Mouse (Mus musculus): Measurements from ENCODE around the gene Gga3.

Gene Gga3

DNA sequence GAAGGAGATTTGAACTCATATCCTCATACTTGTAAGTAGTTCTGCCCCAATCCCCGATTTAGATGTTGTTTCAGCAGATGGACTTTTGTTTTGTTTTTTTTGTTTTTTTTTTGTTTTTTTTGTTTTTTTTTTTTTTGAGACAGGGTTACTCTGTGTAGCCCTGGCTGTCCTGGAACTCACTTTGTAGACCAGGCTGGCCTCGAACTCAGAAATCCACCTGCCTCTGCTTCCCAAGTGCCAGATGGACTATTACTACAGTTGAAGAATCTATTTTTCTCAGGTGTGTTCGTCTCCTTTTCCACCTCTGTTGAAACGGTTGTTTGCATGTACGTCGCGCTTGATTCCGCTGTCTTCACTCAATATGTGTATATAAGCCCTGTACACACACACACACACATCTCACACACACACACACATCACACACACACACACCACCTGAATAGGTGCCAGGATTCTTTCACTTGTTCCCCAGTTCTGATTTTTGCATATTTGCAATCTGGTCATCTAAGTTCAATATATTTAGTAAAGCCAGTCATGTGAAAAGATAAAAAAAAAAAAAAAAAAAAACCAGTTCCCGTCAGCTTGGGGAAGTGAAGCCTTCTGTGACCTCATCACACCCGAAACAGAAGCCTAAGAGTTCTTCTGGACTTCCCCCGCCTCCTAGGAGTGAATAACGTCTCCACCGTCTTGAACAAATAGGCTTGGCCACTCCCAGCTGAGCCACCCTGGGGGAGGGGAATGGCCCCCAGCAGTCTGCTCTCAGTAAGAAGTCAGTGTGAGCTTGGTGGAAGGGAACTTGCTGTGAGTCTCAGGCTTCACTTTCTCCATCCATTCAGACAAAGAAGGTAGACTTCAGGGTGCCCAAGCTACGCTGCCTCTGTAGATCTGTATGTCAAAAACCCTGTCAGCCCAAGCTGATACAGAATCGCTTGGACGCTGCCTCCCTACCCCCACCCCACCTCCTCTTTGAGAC is 27.0 kb upstream of the Gga3 start:
- no peak for DNase-seq (ENCODE audit: low read depth, low spot score)

DNA sequence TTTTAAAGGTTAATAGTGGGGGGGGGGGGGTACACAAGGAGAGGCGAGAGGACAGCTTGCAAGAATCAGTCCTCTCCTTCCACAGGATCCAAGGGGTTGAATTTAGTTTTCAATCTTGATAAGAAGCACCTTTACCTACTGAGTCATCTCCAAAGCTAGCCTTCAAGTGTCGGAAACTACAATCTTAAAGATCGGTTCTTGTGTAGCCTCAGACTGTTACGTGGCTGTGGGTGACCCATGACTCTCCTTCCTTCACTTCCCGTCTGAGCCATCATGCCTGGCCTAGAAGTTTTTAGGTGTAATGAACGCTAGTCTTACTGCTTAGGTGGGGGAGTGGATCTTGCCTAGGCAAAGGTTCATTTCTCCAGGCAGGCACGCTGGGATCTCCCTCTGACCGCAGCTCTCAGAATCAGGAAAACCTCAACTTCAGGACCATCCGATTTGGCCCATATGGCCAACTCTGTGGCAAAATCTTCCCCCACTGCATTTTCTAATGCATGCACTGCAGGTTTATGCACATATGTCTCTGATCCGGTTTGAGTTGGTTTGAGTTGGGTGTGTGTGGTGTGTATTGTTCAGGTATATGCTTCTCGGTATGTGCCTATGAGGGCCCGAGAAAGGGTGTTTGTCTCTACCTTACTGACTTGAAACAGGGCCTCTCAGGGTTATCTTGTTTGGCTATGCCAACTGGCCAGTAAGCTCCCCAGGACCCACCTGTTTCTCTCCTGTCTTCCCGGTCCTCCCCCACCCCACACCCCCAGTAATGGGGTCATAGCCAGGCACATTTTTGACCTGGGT is 26.1 kb upstream of the Gga3 start:
- DNase-seq (ENCODE audit: low read depth, low spot score): no peak

DNA sequence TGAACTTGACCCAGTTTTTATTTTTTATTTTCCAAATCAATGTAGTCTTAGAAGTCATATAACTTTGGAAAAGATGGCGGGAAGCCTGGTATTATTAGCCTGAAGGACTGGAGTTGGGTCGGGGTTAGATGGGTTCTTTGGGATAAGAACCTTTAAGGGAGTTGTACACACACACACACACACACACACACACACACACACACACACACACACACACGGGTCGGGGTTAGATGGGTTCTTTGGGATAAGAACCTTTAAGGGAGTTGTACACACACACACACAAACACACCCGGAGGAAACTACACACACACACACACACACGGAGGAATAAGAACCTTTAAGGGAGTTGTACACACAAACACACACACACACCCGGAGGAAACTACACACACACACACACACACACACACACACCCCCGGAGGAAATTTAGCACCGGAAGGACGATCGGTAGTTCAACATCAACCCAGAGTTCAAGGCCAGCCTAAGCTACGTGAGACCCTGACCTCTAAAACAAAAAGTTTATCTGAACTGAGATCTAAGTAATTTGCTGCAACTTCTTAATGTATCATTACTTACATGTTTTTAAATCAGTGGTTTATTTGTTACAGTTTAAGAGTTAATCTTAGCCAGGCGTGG is 24.7 kb upstream of the Gga3 start:
- no peak for DNase-seq (ENCODE audit: low read depth, low spot score)

DNA sequence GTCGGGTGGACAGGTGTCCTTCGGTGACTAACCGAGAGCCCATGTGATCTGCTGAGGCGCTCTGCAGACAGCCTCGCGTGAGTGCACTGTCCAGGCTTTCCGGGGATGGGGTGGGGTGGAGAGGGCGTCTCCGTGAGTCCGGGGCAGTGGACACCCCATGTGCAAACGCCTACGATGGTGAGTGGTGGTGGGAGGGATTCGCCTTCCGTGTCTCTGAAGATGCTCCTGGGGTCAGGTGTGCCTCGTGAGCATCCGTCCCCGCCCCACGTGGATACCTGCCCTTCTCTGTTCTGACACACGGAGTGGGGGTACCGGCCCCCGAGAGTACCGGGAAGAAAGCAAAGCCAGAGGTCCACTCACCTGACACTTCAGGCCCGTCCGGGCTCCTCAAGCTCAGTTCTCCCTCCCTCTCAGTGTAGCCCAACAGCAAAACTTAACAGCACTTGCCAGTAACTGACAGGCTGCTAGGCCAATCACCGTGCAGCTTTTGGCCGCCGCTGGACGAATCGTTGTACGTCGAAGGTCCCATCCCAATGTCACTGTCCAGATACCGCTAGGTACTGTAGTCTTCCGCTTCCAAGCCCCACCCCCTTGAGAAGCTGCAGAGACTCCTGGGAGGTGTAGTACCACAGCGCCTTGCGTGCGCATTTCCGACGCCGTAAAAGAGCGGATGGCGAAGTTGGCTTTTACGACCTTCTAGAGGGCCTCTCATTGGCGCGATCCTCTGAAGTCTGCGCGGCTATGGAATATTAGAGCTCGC is 24.0 kb upstream of the Gga3 start, which contains the start of gene Slc25a19:
Gene Slc25a19, minus strand, starts transcription at position 591 of the 760 bp plus-strand sequence.
- DNase-seq (ENCODE audit: low read depth, low spot score): peak; percentile 99

DNA sequence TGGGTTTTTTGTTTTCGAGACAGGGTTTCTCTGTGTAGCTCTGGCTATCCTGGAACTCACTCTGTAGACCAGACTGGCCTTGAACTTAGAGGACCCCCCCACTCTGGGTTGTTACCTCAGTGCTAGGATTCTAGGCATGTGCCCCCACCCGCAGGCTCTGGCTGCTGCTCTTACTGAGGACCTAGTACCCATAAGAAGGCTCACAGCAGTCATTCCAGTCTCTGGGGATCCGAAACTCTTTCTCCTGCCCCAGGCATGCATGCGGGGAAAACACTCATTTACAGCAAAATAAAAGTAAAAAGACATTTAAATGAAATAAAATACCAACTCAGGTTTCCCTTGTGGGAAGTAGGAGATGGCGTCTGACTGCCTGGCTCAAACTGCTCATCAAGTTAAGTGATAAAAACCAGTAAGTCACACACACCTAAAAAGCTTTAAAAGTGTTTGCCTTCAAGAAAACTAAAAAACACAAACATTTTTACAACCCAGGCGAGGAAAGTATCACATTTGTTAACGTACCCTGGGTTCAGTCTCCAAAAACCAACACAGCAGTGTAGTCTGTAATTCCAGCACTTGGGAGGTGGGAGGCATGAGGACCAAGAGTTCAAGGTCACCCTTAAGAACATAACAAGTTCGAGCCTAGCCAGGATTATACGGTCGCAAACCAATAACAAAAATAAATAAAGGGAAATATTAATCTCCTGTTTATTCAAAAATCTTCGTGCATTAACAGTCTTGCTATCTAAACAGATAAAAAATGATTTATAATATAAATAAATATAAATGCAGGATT is 23.2 kb upstream of the Gga3 start:
- DNase-seq (ENCODE audit: low read depth, low spot score): no peak

DNA sequence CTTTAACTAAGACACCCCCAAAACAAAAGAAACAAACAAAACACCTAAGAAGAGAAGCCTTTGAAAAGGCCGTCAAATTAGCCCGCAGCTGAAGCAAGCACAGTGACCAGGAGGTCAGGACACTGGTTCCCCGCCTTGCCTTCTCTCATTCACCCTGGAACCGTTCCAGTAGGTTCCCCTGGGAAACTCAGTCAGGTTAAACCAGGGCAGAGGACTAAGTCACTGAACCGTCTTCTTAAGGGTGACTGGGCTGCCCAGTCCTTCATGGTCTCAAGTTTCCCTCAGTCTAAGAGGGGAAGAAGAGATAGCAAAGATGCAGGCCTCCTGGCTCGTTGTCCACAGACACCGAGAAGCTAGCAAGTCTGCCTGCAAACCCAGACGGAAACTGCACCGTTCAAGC is 22.0 kb upstream of the Gga3 start:
- no peak for DNase-seq (ENCODE audit: low read depth, low spot score)

DNA sequence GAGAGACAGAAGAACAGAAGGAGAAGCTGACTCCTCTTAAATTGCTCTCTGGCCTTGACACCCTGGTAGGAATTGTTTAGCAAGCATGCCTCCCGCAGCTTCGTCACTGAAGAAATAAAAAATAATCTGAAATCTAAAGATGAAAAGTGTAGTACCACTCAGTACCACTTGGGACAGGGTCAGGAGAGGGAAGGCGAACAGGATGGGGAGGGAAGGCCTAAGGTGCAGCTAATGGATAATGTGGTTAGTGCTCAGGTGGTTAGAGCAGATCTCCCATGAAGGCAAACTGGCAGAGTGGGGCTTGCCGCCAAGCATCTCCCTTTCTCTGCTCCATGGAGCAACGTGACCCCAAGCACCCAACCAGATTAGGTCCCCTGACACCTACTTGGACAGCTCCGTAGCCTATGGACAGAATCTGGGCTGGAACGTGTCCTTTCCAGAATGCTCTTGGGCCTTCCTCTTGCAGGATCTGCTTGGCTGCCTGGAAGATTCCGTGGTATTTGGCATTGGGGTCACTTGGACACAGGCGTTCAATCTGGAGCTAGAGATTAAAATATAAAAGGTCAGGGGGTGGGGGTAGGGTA is 19.7 kb upstream of the Gga3 start:
- DNase-seq (ENCODE audit: low read depth, low spot score): peak; percentile 21

DNA sequence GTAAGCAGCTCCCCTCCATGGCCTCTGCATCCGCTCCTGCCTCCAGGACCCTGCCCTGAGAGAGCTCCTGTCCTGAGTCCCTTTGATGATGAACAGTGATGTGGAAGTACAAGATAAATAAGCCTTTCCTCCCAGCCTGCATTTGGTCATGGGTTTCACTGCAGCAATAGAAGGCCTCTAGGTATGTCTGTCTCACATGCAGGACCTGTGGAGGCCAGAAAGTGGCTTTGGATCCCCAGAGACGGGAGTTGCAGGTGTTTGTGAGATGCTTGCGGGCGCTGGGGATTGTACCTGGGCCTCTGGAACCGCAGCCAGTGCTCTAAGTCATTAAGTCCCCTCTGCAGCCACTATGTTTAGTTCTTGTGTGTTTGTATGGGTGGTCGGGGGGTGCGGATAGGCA is 16.1 kb upstream of the Gga3 start:
- DNase-seq (ENCODE audit: low read depth, low spot score): no peak

DNA sequence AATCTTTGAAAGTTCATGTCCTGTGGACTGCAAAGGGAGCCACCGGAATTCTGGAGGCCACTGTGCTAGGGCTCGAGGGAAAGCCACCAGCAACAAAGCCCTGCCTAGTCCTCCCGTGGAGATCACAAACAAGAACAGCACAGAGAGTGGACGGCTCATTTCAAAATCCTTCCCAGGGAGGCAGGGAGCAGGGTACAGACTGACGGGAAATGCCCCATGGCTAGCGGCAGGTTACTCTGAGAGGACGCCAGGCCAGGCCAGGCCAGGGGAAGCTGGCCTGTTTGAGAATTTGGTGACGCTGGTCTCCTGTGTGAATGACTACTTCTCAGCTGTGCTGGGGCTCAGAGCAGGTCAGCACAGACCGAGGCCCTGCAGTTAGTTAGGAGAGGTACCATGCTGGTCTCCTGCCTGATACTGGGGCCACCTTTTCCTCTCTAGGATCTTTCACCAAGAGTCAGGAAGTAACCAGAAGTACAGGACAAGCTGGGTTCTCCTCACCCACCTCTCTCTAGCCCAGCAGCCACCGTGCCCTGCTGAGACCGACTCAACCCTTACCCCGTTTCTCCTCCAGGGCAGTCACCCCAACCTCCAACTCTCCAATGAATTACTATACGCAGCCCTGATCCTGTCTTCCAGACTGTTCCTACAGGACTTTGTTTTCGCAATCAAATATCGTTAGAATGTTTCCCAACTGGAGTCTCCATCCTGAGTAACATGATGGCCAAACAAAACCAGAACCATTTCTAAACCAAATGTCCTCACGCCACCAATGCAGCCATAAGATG is 15.1 kb upstream of the Gga3 start:
- DNase-seq (ENCODE audit: low read depth, low spot score): no peak

DNA sequence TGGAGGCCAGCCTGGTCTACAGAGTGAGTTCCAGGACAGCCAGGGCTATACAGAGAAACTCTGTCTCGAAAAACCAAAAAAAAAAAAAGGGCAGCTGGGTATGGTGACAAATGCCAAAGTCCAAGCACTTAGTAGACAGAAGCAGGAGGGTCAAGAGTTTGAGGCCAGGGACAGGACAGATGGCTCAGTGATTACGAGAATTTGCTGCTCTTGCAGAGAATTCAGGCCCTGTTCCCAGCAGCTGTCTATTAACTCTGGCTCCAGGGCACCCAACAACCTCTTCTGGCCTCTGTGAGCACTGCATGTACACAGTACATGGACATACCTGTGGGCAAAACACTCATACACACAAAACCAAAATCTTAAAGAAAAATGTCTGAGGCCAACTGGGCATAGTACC is 14.2 kb upstream of the Gga3 start:
- DNase-seq (ENCODE audit: low read depth, low spot score): no peak

DNA sequence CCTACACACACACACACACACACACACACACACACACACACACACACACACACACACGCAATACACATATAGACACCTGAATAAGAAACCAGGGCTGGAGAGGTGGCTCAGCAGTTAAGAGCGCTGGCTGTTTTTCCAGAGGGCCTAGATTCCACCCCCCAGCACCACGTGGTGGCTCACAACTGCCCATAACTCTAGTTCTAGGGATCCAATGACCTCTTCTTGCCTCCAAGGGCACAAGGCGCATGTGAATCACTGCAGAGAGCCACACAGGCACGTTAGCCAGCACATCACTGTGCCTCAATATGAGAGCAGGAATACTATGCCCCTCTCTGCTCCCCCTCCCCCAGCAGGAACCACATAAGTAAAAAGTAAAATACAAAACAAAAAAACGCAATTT is 13.0 kb upstream of the Gga3 start:
- DNase-seq (ENCODE audit: low read depth, low spot score): no peak

DNA sequence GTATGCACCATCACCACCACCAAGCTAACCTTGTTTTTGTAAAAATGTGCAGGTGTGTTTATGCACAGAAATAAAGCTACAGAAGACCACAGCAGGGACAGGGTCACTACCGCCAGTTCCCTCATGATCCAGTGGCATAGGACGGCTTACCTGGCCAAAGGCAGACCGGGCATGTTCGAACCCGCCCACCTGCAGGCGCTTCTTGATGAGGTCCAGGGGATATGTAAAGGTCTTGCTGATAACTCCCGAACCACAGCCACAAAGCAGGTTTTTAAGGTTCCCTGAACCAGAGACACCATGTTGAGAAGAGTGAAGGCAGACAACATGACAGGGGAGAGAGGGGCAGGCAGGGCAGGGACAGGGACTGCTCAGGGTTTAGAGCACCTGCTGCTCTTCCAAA is 12.5 kb upstream of the Gga3 start:
- DNase-seq (ENCODE audit: low read depth, low spot score): no peak

DNA sequence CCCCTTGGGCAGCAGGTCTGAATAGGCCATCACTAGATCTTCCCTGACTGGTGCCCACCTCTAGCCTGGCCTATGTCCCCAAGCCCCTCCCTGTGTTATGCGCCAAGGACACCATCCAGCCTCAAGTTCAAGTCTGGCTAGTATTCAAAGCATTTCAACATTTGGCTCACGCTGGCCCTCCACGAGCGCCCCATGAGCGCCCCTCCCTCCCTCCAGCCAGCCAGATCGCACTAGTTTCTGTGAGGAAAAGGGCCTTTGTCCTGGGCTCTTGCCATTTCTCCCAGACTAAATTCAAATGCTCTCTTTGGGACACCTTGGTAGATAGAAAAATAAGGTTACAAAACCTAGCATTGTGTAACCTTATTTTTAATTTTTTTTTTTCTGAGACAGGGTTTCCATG is 12.0 kb upstream of the Gga3 start:
- DNase-seq (ENCODE audit: low read depth, low spot score): no peak

DNA sequence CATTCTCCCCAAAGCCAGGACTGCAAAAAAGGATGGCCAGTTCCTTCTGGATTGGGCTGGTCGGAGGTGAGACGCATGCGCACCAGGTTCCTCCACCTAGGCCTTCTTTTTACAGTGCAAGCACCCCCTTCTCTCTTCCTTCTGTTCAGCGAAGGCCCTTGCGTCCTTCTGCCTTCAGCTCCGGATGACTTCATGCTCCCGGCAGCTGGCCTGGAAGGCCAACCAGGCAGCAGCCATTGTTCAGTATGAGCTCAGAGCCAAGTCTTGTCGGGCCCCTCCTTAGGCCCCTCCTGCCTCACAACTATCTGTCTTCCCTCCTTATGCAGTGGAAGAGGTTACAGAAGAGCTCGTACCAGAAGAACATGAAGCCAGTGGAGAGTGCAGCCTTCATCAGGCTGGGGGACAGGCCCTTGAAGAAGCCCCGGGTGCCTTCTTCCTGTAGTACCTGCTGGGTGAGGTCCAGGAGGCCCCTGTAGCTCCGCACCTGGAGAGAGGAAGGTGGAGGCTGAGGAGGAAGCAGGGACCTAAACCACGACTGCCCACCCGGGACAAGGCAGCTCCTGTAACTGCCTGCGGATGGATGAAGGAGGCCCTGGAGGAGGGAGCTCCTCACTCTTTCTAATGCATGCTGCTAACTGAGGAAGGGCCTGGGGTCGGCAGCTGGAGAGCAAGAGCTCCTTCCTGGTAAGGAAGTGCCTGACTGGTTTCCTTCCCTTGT is 11.4 kb upstream of the Gga3 start:
- no peak for DNase-seq (ENCODE audit: low read depth, low spot score)

DNA sequence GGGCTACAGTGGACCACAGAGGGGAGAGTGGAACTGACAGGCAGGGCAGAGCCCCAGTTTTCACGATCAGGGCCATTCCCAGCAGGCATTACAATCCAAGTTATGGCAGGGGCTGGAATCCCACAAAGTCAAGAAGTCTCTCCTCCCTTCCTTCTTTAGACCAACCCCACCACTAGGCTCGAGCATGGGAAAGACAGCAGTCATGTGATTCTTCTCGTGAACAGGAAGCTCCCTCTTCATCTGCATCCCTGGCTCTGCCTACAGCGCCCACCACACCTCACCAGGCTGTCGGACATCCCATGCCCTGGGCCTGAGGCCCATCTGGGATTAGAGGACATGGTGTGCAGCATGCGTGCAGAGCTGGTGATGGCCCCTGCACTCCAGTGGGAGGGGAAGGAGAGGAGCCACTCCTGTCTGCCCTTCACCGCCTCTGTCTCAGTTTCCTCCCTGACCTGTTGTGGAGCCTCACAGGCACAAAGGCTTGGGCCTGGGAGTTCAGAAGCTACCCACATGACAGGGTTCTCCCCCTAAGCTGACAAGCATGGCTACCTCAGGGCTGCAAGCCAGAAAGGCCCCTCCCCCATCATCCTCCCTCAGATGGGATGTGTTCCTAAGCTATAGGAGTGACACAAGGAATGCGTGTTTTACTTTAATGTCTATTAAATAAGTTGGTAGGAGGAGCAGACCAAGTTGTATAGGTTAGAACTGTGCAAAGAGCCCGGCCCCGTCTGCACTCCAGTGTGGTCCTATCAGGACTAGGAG is 10.7 kb upstream of the Gga3 start:
- no peak for DNase-seq (ENCODE audit: low read depth, low spot score)

DNA sequence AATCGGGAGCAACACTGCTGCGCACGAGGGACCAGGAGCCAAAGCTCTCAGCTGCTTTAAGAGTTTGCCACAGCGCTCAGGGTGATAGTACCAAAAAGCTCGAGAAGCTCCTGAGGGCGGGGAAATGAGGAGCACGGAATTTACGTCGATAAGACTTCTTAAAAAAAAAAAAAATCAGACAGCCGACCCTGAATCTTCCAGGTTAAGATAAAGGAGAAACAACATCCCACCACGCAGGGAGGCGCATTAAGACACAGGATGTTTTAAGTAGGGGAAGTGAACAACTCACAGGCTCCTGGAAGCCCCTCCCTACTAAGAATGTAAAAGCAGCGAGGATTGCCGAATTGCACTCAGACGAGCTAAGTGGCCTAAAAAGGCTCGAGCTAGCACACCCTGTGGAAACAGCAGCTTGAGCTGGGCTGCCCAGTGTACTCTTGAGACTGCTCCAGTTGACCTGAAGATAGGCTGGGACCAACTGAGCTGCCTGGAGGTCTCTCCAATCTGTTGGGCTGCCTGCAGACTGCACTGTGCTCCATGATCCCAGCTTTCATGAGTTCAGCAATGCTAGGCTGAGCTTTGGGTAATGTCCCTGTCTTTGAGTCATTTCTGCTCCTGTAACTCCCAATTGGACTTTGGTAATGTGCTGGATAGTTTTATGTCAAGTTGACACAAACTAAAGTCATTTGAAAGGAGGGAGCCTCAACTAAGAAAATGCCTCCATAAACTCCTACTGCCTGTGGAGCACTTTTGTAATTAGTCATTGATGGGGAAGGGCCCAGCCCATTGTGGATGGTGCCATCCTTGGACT is 9.5 kb upstream of the Gga3 start:
- DNase-seq (ENCODE audit: low read depth, low spot score): no peak
